Mouse (Mus musculus): ENCODE data around the gene Lrmda.

- TF ChIP-seq POLR2A (IDR thresholded peaks at IDR 0.05; ENCODE audit: extremely low read depth, insufficient read depth, low read length) (no peak), CTCF (IDR thresholded peaks at IDR 0.05; ENCODE audit: extremely low read depth, insufficient read depth, low read length) (no peak)
Observed at GRCm38 (mm10) chr14:22679705-22680643, 660.5 kb downstream of the Lrmda start.
